Mouse (Mus musculus) ovary, postnatal 36 days (tissue): Measurements from ENCODE around the gene Gli3.

Source experiments
- DNase-seq: peaks from one replicate; pipeline ENCODE4 v3.0.0; 2022; ENCODE audit warnings: low spot score, mixed read lengths

The Gli3 gene

DNA sequence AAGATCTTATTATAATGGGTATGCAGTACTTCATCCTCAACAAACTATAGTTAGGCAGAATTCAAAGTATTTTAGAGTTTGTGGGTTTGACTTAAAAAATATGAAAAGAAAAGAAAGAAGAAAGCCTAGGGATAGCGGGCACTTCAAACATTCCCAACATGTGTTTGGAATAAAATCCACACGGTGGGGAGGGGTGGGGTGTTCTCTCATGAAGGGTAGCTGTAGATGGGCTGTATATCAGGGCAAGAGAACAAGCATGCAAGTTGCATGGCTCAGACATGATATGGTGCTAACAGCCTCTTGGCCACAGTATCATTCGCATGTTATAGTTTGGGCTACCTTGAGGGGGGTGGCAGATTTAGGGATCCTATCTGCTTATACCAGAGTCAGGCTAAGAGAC is 89.0 kb downstream of the Gli3 start:
- no peak for DNase-seq

DNA sequence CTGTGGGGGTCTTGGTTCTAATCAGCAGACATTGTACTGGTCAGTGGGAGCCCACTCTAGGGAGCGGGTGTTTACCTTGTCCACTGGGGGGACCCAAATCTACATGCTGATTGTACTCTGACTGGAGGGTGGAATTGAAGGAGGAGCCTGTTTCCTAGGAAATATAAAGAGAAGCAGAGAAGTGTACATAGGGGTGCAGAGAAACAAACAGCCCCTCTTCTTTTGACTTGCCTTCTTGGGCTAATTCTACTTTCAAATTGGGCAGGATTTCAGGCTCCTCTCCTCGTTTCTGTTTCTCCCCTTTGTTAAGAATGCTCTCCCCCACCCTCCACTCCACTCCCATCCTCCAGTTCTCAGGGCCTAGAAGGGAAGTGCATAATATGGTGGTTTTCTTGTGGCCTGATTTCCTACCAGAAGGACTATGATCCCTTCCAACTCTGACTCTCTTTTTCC is 93.6 kb downstream of the Gli3 start:
- no peak for DNase-seq

DNA sequence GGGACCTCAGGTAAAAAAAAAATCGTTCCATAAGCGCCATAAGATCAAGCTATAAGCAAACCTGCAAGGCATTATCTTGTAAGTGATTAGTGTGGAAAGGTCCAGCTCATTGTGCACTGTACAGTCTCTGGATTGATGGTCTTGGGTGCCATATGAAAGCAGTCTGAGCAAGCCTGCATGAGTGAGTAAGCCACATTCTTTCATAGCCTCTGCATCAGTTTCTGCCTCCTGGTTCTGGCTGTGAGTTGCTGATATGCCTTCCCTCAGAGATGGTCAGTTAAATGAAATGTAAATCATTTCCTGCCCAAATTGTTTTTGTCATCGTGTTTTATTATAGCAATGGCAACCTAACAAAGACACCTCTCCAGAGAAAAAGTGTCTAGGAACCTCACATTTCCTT is 98.4 kb downstream of the Gli3 start:
- no peak for DNase-seq

DNA sequence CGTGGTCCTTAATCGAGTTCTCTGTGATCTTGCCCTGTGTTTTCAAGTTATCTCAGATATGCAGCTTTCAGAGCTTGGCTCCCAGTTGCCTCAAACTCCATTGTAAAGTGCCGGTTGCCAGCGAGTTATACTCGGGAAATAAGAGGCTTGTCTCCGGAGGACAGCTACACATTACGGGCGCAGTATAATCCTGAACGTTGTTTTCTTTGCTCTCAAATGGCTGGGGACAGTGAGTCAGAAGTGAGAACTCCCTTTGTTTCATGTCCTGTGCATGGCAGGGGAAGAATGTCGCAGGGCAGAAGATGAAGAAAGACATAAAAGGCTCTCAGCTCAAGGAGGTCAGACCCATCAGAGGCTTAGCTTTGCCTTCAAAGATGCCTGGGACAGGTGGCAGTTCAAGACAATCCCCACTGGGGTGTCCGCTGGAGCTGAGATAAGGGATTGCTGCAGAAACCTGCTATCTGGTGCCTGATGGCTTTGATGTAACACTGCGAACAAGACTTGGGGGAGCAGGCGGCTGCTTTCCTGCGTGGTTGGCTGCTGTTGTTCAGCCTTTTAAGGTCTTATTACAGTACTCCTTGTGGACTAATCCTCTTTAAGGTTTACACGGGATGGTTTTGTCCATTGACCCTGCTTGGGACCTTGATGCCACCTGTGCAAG is 108.0 kb downstream of the Gli3 start:
- no peak for DNase-seq

DNA sequence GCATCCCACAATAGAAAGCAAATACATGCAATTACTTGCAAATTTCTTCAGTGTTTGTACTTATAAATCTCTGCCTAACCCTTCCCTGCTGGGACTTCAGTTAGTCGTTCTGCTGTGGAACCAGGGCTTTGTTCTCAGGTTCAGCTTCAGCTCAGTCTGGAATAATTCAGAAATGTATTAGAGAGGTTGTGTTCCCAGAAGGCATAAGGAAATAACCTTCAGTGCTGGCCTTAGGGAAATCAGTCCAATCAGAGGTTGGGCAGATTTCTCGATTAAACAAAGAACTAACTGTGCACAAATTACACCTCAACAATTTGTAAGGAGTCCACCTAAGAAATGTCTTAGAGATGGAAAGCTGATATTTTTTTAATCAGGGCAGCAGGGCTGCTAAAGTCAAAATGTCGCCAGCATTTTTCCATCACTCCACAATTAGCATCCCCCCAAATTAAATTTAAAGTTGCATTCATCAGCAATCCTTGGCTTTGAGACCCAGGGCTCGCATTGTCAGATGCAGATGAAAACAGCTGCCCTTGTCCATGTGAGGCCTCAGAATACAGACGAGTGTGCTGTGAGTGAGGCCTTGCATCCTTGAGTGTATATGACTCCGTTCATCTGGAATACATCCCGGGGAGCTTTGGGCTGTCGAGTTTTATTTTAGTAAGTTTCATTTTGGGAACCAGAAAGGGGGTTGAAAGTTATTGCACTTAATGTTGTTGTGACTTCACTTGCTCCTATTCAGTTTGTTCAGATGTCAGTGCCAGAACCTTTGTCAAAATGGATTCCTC is 114.3 kb downstream of the Gli3 start:
- DNase-seq: no peak

DNA sequence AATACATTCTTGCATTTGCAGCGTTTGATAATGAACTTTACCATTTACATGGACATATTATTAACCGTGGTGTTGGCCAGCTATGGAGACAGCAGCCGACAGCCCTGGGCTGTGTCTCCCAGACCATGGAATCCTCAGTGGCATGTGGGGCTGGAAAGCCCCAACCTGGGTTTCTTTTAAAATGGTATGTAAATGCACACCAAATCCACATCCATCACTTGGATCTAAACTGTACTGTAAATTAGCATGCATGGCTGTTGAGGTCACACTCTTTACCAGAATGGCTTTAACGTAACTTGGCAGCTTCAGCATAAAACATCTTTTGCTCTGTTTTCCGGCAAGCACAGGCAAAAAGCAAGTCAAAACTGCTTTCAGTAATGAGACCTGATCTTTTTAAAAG is 117.4 kb downstream of the Gli3 start:
- no peak for DNase-seq

DNA sequence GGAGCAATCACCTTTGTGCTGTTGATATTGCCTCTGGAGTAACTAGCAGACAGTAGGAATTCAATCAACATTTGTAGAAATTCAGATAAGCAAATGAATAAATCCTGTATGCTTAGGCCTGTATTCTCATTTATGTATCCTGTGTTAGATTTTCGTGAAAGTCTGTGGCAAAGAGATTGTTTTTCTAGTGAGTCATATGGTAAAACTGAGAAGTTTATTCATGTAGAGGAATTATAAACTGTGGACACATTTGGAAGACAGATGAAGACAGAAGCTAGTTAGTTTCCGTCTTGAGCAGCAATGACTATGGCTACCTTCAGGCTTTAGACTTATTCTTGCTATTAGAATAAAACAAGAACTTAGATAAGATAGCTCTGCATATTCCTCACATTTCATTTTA is 122.9 kb downstream of the Gli3 start:
- no peak for DNase-seq

DNA sequence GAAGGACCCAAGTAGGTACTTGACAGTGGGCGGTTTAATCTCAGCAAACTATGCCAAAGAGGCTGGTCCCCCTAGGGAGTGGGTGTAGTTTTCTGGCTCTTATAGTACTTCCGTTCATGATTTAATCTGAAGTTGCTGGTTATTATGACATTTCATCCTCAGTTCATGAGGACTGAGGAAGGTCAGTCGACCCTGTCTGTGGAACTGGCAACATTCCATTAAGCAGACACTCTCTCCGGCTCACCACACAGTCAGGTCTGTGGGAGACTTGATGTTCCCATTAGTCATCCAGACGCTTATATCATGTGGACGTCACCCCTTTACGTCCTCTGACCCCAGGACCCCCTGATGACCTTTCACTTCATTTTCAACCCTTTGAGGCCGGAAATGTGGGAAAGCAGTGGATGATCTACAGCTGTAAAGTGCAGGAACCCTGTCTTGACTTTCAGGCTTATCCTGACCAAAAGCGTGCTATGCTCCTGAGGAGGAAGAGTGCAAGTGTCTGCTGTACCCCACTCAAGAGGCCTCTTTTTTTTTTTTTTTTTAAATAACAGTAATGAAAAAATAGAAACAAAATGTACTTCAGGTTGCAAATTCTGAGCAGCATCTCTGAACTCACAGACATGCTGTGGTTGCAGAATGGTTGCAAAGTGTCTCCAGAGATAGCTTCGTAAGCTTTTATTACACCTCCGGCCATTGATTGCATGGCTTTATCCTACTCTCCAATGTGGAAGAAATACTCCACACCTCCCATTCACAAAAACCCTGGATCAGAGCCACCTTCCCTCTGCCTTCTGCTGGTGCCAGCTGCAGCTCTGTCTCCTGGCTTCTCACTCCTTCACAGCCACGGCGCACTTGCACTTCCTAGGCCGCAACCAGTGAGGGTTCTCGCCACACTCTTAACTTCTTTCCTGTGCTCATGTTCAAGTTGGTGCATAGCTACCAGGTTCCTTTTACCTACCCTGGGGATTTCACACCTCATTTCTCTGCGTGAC is 125.5 kb downstream of the Gli3 start:
- DNase-seq: no peak

DNA sequence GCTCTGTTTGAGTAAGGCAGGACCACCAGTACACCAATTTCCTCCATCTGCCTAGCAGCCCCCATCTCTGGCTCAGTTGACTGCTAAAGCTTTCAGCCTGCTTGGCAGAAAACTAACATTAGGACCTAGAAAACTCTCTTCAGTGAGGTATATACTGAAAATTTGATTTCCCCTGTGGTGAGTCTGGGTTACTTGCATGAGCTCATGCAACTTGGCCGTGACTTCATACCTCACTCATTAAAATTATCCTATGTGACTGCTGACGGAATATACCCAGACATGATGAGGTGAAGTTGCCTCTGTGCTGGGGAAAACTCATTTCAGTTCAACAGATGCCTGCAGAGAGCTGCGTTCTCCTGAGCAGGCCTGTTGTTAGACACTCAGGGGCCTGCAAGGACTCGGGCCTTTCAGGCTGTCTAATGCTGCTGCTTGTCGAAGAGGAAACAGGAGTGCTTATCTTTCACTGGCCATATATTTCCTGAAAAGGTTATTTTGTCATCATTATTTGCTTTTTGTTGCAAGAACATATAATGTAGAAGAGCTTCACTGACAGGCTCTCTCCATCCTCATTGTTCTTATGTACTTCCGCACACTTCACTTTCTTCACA is 127.4 kb downstream of the Gli3 start:
- DNase-seq: no peak

DNA sequence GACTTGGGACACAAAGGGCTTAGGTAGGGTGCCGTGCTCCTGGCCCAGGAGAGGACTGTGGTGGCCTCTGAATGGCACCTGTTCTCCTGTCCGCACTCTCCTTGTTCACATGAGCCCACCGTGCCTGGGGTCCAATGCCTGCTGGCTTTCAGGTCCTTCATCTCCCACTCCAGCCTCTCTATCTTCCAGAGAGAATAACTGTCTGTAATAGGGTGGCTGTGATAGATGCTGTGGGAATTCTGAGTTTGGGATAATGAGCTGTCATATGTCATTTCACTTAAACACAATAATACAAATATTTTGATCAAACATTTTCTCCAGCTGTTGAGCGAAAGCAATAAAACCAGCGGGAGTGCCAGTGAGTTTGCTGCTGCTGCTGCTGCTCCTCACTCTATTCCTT is 133.6 kb downstream of the Gli3 start:
- no peak for DNase-seq

DNA sequence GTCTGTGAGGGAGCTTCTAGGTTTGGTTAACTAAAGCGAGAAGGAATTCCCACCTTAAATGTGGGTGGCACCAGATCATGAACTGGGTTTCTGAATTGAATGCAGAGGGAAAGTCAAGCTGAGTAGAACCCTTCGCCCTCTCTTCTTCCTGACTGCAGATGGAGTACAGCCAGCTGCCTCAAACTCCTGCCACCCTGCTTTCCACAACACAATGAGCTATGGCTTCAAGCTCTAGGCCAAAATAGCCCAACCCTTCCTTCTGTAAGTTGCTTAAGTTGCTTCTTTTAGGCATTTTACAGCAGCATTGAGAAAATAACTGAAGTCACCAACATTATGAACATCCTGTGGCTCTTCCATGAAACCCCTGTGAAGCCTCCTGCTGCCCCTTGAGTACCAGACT is 136.7 kb downstream of the Gli3 start:
- DNase-seq: no peak

DNA sequence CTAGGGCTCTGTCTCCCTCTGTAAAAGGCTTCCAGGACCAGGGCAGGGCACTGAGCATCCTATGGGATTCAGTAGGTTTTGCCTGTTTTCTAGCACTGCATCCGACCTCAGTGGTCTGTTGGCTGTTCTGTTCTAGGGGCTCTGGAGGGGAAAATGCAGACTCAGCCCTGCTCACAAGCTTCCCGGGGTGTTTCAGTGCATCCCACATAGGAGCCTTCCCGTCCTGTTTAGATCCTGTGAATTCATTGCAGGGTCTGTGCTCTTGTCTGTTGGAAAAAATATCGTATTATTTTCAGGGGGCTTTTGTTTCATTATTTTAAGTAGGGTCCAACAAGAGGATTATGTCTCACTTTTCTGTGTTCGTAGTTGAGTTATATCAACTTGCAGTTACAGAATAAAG is 139.1 kb downstream of the Gli3 start:
- DNase-seq: no peak

DNA sequence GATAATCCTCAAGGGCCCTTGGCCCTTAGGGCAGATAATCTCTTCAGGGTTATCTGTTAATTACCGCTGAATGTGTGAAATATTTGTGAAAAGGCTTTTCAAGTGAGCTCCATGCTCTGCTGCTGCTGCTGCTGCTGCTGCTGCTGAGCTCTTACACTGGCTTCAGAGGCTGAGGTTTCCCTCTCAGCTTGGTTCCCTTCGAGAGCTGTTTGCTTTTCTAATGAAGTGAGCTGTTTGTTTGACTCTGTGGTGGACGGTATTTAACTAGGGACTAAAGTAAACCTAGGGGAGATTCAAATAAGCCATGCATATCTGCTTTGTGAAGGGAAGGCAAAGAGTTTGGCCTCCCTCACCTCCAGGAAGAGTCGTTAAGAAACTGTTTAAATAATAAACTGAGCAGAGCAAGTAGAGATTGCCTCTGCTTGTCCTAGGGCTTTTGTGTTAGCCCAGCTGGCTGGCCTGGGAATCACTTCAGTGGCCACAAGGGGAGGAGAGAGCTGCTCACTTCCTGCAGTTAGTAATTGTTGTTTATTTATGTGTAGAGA is 139.7 kb downstream of the Gli3 start:
- DNase-seq: no peak

DNA sequence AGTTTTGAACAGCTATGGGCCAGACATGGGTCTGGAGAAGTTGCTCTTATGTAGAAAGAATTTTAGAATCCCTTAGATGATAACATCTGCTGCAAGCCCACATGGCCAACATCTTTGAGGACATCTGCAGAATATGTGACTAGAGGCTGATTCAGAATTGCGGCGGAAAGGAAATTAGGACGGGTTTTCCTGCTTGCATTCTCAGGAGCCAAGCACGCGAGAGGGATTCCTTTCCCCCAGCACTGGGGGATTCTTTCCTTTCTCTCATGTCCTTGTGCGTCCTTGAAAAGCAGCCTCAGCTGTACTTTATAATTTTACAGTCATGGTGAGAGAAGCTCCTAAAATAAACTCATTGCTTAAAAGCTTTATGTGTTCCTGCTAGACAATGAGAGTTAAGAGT is 141.0 kb downstream of the Gli3 start:
- DNase-seq: no peak

DNA sequence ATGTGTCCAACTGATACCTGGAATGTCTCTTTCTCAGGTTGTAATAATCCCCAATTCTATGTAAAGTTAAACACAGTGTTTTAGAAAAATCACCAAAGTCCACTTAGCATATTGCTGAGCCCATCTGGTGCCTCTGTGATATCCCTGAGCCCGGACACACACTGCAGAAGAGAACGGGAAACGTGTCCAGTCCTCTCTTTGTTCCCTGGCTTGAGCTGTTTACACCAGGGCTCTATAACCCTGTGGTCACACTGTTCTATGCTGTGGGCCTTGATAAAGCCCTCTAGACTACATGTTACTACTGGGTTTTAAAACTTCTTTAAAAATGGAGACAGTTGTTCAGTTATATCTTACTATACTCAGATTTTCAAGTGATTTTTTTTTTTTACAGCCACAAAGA is 154.4 kb downstream of the Gli3 start:
- DNase-seq: no peak

DNA sequence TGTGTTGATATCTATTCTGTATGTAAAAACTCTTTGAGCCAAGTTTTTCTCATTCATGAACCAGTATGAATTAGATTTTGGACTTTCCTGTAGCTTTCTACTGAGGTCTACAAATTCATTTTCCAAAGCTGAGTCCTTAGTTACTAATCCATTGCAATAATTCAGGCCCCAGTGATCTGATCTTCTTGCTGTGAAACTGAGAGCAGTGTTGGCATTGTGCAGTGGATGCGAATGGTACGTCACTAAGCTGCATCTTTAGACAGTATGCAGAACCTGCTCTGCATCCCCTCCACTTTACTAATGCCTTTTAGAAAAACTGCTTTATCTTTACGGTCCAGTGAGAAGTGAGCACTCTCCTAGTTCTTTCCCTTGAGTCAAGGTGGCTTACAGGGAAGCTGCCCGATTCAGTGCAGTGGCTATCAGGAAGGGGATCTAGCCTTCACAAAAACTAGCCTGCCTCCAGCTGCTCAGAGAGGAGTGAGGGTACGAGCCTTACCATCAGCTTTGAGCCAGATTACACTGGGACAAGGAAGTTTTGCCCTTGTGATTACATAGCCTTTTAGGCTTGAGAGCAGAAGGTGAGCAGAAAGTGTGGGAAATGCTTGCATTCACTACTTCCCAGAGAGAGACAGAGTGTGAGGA is 155.1 kb downstream of the Gli3 start:
- DNase-seq: no peak

DNA sequence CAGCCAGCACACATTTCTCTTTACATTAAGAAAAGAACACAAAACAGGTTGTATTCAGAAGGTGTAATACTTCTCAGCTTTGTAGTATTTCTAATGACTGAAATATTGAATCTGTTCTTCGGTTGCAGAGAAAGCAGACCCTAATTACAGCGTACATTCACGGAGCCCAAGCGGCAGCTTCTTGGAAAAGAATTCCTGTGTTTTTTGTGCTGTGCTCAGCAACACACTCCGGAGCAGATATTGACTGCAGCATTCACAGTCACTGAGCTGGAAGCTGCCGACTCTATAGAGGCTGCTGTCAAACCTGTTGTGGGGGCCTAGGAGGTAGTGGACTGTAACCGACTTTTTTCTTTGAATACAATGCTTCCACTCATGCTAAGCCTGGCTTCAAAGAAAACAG is 158.0 kb downstream of the Gli3 start:
- DNase-seq: no peak

DNA sequence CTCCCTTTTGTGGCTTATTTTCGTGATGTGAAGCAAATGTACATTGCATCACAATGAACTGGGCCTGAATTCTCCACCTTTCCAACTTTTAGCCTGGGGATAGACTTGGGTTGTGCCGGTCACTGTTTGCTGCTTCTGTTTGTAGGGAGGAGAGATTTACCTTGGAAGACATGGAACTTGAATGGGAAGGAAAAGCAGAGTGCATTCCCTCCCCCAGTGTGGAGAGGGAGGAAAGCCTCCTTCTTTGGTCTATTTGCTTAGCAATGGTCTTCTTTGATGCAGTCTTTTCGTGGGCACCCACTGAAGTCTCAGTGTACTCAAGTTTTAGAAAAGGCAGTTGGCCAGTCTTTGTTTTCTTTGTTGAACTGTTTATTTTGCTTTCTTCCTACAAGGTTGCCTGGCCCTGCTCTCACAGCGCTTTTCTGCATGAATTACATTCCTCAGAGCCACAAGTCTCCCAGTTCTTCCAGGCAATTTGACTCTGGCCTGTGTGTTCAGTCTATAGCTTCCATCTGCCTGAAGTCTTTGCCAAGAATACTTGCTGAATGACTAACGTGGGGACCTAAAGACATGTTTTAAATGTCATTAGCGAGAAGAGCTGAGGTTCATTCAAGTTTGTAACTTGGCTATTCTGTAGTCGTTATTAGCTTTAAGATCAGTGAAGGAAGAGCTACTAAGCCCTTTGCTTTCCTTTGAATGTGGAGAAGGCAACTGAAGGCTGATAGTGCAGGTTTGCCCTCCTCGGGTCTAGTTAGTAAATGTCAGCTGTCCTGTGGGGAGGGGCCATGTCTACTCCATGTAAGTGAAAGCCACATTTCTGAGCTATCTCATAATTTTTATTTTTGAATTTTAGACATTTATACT is 161.7 kb downstream of the Gli3 start:
- no peak for DNase-seq

DNA sequence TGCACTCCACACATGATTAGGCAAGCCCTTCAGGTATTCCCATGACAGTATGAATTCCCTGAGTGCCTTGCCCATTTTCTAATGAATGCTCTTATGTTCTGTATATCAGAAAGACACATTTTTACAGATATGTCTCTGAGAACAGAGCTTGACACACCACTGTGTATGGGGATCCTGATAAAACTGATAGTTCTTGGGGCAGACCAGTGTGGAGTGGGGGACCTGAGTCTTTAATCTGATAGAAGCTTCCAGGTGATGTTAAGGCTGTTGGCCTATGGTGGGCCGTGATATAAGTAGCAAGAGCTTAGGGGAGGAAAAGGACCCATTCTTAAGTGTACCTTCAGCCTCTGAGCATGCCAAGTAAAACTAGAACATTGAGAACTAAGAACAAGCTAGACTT is 178.5 kb downstream of the Gli3 start:
- DNase-seq: no peak

DNA sequence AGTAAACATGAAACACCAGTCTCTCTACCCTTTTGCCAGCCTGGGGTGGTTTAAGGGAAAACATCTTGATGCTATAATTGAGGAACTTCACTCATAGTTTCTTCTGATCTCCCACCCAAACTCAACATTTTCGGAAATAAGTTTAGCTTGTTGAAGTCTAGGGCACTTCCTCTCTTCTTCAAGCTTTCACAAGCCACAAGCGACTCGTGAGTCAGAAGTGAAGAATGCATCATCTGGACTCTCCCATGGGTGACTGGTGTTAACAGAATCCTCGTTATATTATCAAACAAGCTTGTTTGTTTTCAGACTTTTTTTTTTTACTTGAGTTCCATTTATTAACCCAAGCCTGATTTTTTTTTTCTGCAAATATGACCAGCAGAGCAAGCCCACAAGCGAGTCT is 197.5 kb downstream of the Gli3 start:
- no peak for DNase-seq
